Mouse (Mus musculus) left cerebral cortex, postnatal 10 days (tissue): Measurements from ENCODE around the gene Cdkl1. TPM values are rescaled to one million over a fixed set of nuclear protein-coding genes. Genes with fewer than 3 reads are reported as not detected.

ENCODE experiments used
- DNase-seq, 2 experiments: peaks; one replicate each; pipeline ENCODE4 v3.0.0; 2021 to 2022; ENCODE audit warnings: low spot score in 2 of 2, mixed read lengths in 1 of 2; ENCODE audit errors: extremely low spot score in 1 of 2
- intact Hi-C: fragments of 180-260 bp; cut with DNase I; formaldehyde crosslinking; loops from one replicate; pipeline ENCODE4 v1.15.1; 2025
- total RNA-seq, 2 experiments: library from RNA; stranded (reverse); gene quantifications; 2 replicates each; pipeline ENCODE4 v1.2.3; 2021

The Cdkl1 gene
- total RNA-seq, 2 experiments from 2014 or later: 43.7 to 43.8 TPM

DNA sequence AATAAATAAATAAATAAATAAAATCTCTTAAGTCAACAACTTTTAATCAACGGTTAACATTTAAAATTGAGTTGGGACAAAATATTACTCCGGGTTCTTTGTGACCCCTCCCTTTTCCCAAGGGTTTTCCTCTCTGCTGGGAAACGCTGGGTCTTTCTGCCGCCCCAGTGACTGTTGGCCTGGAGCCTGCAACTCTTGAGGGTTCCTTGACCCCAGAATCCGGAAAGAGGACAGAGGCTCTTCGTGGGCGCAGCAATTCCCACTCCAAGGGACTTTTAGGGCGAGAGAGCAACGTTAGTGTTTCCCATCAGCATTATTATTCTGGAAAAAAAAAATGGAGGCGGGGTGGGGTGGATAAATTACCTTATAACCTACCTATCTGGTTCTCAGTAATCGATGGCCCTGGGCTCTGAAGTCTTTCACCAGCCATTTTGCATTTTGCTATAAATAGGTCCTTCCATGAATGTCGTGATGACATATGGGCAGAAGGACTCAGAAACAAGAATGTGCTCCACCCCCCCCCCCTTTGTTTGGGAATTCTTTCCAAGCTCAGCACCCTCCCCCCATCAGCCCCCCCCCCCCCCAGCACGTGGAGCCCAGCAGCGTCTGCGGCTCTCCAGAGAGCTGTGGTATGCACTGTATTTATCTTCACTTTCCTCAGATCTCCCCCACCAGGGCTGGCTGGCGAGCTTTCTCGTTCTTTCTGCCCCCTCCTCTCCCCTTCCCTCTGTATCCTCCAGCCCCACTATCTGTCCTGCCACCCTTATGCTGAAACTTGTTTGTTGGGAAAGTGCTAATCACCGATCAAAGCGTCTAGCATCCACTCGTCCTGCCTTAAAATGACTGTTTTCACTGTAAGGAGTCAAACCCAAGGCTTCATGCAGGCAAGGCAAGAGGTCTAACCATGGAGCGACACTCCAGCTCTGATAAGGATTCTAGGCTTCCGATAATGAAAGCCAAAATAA is 32.6 kb downstream of the Cdkl1 start:
- intact Hi-C loops: no loop called here

DNA sequence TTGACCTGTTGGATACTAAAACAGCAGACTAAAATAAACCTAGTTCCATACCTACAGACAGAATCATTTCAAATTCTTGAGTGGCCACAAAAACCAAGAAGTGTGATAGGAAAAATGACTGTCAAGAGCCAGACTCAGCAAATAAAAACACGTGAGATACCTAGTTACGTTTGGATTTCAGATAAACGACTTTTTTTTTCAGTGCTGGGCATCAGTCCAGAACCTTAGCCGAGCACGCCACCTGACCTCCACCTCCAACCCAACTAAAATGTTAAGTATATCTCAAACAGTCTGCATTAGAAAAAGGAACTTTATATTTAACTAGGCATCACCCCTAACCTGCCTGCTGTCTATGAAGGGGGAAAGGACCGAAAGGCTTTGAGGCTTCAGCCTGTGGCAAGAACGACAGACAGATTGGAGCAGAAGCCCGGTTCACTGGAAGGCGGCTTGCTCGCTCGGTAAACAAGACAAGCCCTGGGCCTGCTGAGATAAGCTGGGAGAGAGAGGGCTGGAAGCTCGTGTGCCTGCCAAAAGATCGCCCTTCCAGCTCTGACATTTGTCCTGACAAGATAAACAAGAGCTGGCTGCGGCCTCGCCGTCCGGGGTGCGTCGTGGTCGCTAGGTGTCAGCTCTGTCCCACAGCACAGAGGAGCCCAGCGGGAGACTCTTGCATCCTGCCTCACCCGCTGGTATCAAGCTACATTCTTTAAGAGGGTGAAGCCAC is 33.5 kb downstream of the Cdkl1 start:
- intact Hi-C loops: no loop called here
- DNase-seq: peak; percentile 66 to 89

More for the DNA sequence above, 32.6 kb downstream of the Cdkl1 start:
- peak in 1 of 2 experiments; percentile 55 for DNase-seq

DNA sequence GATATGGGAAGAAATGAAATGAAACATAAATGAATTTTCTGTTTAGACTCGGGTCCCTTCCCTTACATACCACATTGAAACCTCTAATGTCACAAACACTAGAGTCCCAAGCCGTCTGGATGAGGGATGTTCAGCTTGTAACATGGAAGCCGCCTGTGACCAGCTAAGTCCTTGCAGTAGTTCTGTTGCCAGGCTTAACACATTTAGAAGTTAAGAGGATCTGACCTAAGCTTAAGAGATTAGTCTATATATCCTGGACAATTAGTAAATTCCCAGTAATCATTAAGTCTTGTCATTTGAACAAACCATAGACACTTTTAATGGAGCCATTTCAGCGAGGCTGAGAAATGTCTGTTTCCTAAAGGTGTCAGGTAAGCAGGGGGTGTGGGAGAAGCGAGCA is 35.1 kb downstream of the Cdkl1 start:
- no peak for DNase-seq
- intact Hi-C loops: no loop called here

DNA sequence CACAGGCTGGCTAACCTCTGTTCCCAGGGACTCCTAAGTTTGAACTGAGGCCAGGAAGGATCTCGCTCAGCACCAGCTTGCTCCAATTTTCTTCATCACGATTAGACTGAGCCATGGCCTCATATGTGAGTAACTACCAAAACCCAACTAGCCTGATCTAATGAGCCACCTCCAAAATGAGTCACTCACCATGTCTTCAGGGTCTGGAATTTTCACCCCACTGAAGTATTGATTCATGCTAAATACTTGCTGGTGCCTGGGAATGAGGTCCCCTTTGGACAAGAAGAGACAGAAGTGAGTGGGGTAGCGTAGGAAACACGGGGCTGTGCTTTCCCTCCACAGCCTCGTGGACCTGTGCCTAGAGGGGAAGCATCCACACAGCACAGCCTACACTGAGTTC is 37.1 kb downstream of the Cdkl1 start:
- DNase-seq: no peak
- intact Hi-C loops: no loop called here

DNA sequence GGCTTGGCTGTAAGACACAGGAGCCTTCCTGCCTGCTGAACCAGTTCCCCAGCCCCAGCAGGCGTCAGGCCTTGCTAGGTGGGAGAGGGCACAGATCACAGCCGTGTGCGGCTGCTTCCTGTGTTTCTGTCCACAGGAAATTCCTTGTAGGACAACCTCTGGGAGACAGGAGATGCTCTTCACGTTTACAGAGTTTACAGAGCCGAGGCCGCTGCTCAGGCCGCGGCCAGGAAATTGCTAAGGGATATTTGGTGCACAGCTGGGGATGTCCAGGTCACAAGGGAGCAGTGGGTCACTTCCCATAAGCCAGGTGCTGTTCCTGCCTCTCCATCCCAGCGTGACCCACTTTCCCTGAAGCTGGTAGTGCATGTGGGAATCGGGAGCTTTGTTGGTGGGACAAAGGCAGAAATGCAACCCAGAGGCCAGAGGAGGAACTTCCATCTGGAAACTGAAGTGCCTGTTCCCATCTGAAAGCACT is 39.2 kb downstream of the Cdkl1 start:
- intact Hi-C loops: no loop called here

DNA sequence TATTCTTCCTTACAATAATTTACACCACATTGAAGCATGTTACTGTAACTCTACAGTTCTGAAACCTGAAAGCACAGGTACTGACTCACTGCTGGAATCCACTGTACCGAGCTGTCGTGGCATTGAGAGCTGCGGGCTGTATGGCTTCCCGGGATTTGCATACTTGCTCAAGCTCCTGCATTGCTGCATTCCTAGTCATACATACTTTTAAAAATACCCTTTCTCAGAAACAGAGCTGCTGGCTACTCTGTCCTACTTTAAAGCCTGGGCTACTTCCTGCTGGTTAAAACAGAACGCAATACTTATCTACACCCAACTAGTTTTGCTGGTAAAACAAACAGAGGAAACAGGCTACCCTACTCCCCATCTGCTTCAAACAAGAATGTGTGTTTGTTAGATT is 46.9 kb downstream of the Cdkl1 start:
- DNase-seq: no peak
- intact Hi-C loops: no loop called here

More for the DNA sequence above, 39.2 kb downstream of the Cdkl1 start:
- DNase-seq: peak in 1 of 2 experiments; percentile 76

DNA sequence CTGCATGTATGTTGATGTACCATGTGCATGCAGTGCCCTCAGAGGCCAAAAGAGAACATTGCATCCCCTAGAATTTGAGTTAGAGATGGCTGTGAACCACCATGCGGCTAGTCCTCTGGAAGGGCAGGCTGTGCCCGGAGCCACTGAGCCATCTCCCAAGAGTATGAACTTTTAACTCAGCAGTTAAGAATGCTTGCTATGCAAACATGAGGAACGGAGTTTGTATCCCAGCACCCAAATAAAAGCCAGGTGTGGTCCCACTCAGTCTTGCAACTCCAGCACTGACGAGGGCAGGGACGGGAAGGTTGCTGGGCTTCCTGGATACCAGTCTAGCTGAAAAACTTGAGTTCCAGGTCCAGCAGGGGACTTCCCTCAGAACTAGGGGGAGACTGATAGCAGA is 49.1 kb downstream of the Cdkl1 start:
- DNase-seq: no peak
- intact Hi-C loops: no loop called here

DNA sequence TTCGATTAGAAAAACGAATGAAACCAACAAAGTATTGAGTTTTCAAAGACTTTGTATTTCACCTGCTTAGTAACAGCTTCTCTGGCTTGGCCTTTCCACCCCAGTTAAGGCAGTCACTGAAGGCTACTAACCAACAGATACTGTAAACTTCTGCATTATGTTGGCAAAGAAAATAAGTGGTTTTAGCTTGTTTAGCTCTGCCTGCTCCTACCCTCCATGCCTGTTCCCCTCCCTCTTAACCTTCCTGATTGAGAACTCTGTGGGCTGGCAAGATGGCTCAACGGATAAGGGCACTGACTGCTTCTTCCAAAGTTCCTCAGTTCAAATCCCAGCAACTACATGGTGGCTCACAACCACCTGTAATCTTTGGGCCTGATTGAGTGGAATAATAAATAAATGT is 57.1 kb downstream of the Cdkl1 start:
- intact Hi-C loops: loop anchor here (10.0 kb wide), 1 partner anchor 161 kb away; the partner anchor contains the start of genes Atl1 and Map4k5
- no peak for DNase-seq

DNA sequence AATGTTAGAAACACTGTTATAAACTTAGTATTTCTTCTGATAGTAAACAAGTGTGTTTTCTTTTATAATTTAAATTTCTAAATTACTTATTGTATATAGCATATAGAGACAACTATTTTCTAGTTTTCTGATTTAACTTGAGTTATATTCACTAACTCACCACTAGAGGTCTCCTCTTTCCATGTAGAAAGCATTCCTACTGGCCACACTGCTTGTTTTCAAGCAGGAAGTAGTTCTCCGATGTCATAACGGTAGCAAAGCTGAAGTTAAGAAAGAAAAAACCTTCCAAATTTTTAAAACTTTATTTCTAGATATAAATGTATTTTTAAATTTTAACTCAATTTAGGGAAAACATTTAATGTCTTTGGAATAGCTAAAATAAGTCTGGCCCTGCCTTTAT is 57.5 kb downstream of the Cdkl1 start:
- intact Hi-C loops: loop anchor here (10.0 kb wide), 1 partner anchor 161 kb away; the partner anchor contains the start of genes Atl1 and Map4k5
- DNase-seq: no peak

DNA sequence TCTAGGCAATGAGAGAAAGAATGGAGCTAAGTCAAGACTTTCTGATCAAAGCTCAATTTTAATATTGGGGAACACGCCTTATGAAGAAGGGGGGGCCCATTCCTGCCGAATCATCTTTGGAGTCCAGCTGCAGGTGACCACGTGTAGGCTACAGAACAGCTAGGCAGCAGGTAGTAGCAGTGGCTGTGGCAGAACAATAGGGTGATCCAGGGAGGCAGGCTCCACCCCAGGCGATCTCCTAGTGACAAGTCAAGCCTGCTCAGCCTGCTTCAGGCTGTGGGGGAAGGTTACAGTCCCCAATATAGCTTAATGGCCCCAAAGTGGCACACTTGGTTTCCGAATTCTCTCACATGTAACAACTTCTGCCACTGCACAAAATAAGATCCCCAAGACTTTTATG is 58.8 kb downstream of the Cdkl1 start:
- intact Hi-C loops: loop anchor here (10.0 kb wide), 1 partner anchor 163 kb away; the partner anchor contains the start of genes Atl1 and Map4k5

DNA sequence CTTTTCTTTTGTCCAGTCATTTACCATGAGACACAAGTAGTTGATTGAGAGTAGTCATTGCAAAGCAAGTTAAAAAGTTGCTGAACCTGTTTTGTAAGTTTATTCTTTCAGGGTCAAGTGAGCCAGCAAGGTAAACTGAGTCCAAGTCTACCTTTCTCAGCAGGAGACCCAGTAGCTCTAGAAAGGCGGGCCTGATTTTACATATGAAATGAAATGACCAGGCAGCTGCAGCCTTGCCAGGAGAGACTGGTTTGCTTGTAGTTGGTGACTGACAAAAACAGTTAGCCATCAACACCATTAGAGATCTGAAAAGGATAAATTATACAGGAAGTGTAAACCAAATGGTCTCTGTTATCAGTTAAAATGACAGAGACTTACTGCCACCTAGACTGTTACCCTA is 60.8 kb downstream of the Cdkl1 start:
- intact Hi-C loops: loop anchor here (10.0 kb wide), 1 partner anchor 164 kb away; the partner anchor contains the start of genes Atl1 and Map4k5
- no peak for DNase-seq

More for the DNA sequence above, 58.8 kb downstream of the Cdkl1 start:
- DNase-seq: no peak

DNA sequence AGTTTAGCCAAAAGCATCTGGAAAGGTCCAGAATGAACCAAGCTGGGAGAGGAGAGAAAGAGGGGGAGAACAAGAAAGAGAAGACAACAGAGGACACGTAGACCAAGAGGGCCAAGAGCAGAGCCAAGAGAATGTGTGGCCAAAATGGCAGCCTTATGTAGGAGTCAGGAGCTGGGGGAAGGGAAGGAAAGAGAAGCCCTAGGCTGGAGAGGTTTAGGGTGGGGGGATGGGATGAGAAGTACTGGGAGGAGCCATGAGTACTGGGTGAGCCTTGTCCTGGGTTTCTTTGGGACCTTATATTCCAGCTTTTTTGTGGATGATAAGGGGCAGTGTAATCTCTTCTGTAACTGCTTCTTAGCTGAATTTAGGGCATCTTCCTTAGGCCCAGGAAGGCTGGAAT is 61.8 kb downstream of the Cdkl1 start:
- intact Hi-C loops: loop anchor here (10.0 kb wide), 1 partner anchor 336 kb away; no protein-coding TSS in a partner anchor
- DNase-seq: no peak

DNA sequence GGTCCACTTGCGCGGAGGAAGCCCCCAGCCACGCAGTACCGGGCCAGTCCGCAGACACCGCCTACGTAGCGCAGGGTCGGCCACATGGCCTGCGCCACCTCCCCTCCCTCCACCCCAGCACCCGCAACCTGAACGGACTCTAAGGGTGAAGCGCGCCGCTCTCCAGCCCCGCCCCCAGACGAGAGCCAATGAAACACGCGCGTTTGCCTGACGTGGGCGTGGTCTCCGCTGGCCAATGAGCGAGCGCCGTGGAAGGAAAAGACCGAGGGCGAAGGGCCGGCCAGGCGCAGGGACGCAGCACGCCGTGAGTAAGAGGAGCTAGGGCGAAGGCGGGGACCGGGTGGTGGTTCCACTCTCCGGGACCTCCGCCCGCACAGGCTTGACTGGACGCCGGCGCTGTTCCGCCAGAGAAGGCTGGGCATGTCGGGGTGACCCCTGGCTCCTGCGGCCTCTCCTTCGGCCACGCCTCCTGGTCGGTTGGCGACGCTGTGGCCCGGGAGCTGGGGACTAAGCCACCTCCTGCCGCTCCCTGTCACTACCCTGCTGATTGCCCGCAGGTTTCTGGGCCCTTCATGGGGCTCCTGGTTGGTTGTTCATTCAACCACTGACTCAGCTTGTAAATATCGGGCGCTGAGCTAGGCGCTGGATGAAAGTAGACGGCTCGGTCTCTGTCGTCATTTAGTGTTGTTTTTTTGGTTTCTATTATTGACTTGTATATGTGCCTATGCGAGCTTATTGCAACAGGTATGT is 66.2 kb downstream of the Cdkl1 start, which contains the start of the genes L2hgdh and Atp5s:
L2hgdh (minus strand) TSS at position 163 of the 750 bp plus-strand sequence.
Atp5s (plus strand) TSS at position 240 of the 750 bp plus-strand sequence.
- intact Hi-C loops: loop anchor here (10.0 kb wide), 1 partner anchor 340 kb away; no protein-coding TSS in a partner anchor

DNA sequence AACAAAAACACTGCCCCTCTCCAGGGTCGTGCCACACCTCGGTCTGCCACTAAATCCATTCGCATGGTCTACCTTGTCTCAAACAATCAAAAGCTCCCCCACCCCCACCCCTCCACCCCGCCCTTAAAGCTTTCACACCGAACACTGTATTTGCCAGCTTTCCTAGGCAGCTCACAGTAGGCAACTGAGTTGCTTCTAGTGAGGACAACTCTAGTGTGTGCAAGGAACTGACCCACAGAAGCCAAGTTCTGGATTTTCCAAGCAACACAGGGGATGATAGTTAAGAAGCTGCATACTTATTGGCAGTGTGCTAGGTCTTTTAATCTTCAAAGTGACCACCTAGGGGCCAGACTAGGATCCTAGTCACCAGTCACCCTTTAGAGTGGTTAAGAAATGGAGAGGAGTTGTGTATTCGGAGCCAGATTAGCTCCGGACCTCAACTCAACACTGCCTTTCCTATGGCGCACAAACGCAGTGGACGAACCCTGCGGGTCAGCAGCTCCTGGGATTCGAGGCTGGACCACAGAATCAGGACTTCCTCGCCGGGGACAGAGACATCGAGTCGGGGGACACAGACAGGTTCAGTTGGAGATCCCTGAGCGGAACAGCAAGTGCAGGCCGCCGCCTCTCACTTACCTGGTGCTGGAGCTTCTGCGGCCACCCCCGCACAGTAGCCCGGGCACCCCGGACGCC is 66.9 kb downstream of the Cdkl1 start:
- DNase-seq: no peak
- intact Hi-C loops: loop anchor here (10.0 kb wide), 1 partner anchor 341 kb away; no protein-coding TSS in a partner anchor

More for the DNA sequence above, 66.2 kb downstream of the Cdkl1 start, which contains the start of the genes L2hgdh and Atp5s:
- DNase-seq: peak; percentile 93 to 97

DNA sequence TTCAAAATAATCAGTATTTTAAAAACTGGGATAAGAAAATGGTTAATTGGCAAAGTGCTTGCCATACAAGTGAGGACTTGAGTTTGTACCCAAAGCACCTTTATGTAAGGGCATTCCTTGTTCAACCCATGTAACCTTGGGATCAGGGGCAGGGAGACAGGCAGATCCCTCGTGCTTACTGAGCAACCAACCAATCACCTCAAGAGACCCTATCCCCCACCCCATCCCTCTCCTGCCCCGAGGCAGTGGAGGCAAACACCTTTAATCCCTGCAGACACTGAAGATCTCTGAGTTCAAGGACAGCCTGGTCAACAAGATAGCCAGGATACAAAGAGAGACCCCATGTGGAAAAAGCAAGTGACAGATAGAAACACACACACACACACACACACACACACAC is 67.7 kb downstream of the Cdkl1 start:
- DNase-seq: no peak
- intact Hi-C loops: loop anchor here (10.0 kb wide), 1 partner anchor 341 kb away; no protein-coding TSS in a partner anchor

DNA sequence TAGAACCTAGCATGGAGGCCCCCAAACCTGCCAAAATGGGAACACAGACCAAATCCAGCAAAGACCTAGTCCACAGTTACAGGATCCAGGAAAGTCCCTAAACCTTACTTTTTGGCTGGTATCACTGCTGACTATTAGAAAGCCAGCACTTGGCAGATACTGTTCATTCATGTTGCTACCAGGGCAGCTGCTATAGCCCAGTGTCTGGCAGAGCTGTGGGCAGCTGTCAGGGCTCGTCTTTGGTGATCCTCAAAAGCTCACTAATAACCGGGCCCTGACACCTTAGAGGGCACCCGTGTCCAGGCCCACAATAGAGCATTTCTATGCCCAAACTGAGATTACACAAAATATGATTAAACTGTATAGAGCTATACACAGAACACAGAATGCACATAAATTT is 68.2 kb downstream of the Cdkl1 start:
- no peak for DNase-seq
- intact Hi-C loops: loop anchor here (10.0 kb wide), 1 partner anchor 342 kb away; no protein-coding TSS in a partner anchor

DNA sequence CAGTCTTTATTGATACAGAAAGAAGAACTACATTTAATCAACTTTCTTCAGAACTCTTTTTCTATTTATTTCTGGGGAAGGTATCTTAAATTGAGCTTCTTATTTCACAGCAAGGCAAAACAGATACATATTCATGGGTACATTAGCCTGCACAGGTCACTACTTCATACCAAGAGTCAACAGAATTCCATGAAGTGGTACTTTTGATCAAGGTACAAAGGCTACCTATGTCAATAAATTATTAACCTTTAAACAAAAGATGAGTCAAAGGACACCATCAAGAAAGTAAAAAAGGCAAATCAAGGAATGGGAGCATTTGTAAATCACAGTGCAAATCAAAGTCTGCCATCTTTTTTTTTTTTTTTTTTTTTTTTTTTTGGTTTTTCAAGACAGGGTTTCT is 77.4 kb downstream of the Cdkl1 start:
- DNase-seq: no peak
- intact Hi-C loops: no loop called here
